10 mouse cellular contexts compared by ENCODE assay signal in the genomic region with DNA sequence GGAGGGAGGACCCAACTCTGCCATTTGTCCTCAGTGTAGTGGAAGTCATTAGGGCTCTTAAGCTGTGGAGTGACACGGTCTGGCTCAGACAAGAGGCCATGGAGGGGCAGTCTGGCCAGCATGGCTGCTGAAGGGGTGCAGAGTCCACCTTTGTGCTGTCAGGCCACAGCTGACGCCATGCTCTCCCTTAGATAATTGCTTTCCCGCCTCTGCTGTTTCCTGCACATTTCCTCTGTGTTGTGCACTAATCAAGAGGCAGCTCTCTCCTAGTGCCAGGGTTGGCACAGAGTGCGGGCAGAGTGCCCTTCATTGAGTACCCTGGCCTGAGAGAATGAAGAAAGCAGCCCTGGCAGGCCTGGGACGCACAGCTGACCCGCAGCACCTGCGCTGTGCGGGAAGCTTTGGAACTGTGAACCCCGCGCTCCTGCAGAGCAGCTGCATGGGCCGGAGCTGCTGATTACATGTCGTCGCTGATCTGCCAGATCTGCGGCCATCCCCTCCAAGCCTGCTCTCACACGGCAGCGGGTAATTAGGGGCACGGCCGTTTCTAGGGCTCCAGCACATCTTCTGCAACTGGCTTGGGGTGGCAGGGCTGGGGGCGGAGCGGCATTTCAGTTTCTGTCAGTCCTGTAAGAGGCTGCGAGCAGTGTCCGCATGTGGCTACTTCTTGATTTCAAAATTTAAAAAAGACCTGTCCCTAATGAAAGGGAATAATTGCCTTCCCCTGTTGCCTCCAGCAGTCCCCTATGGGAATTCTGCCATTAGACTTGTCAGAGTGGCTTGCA. TPM values are rescaled to one million over a fixed set of nuclear protein-coding genes. Genes with fewer than 3 reads are reported as not detected.
DNase-seq lines count a peak whose midpoint lies in the region; ATAC-seq lines count a peak whose summit lies in the region.
"Had no signal": no experiment of that assay in that cellular context is flagged by ENCODE, and none has a peak within 500 bp of the region (broad histone marks: within the 10 kb centered on the region; RNA-seq: fewer than 3 reads in every experiment).

No protein-coding gene starts in this region.

- H3K9ac ChIP-seq in embryonic facial prominence, embryonic 11.5 days (replicated peaks; ENCODE audit: low read length) = peak overlapping the region; percentile 27; the same call in 1 of the 2 replicates
- H3K9ac ChIP-seq in limb, embryonic 15.5 days = no peak overlapping the region
- H3K9ac ChIP-seq in neural tube, embryonic 14.5 days (replicated peaks; ENCODE audit: low read depth, low read length) = peak overlapping the region; percentile 25; the same call in 1 of the 2 replicates

- no peak overlapping the region for H3K4me2 ChIP-seq in embryonic facial prominence, embryonic 11.5 days (ENCODE audit: low read depth, low read length)
- H3K4me2 ChIP-seq in limb, embryonic 15.5 days = no peak overlapping the region
- peak overlapping the region; percentile 22; the same call in 1 of the 2 replicates for H3K4me2 ChIP-seq in neural tube, embryonic 14.5 days (ENCODE audit: low read depth, low read length)

- H3K9me3 ChIP-seq in embryonic facial prominence, embryonic 11.5 days (replicated peaks; ENCODE audit: control insufficient read depth, low read length) = no peaks in the 10 kb centered on the region
- no peaks in the 10 kb centered on the region for H3K9me3 ChIP-seq in limb, embryonic 15.5 days
- no peaks in the 10 kb centered on the region for H3K9me3 ChIP-seq in neural tube, embryonic 14.5 days (ENCODE audit: control insufficient read depth, low read length)

- H3K27me3 ChIP-seq in embryonic facial prominence, embryonic 11.5 days (ENCODE audit: control insufficient read depth, insufficient read depth, low read length) = no peaks in the 10 kb centered on the region
- H3K27me3 ChIP-seq in limb, embryonic 15.5 days = no peaks in the 10 kb centered on the region
- no peaks in the 10 kb centered on the region for H3K27me3 ChIP-seq in neural tube, embryonic 14.5 days (ENCODE audit: control insufficient read depth, insufficient read depth, low read length)
- H3K27me3 ChIP-seq: Patski had no signal

- peak; percentile 50 for DNase-seq in adrenal gland, postnatal 25 days
- DNase-seq in embryonic facial prominence, embryonic 11.5 days (ENCODE audit: low spot score) = no peak
- peak; percentile 38 to 62 for DNase-seq in heart, adult 9 months (ENCODE audit: low spot score in 2 of 2)
- DNase-seq in kidney, adult 18-20 months = peak; percentile 53
- no peak for DNase-seq in thymus, postnatal 0 days (ENCODE audit: low spot score)

- H3K4me1 ChIP-seq in embryonic facial prominence, embryonic 11.5 days (ENCODE audit: control insufficient read depth, insufficient read depth, low read length) = peaks cover 3% of the 10 kb centered on the region; the same call in 1 of the 2 replicates
- peaks cover 24% of the 10 kb centered on the region for H3K4me1 ChIP-seq in limb, embryonic 15.5 days
- peaks cover 46% of the 10 kb centered on the region for H3K4me1 ChIP-seq in neural tube, embryonic 14.5 days (ENCODE audit: control insufficient read depth, insufficient read depth, low read length)

- no peak overlapping the region for H3K4me3 ChIP-seq in embryonic facial prominence, embryonic 11.5 days (ENCODE audit: low read depth, low read length)
- no peak overlapping the region for H3K4me3 ChIP-seq in limb, embryonic 15.5 days
- no peak overlapping the region for H3K4me3 ChIP-seq in neural tube, embryonic 14.5 days (ENCODE audit: low read depth, low read length)
- H3K4me3 ChIP-seq: myocyte had no signal

- no peak for ATAC-seq in embryonic facial prominence, embryonic 11.5 days (replicated peaks; ENCODE audit: insufficient number of reproducible peaks, low FRiP score, low TSS enrichment, low read depth)
- ATAC-seq in limb, embryonic 15.5 days (ENCODE audit: insufficient number of reproducible peaks, low FRiP score, low TSS enrichment, low read depth) = peak; percentile 44; the same call in 1 of the 2 replicates
- peak; percentile 67; the same call in 1 of the 2 replicates for ATAC-seq in neural tube, embryonic 14.5 days (ENCODE audit: low read depth)
- ATAC-seq in erythroblast, adult 5-6 weeks (replicated peaks; ENCODE audit: low FRiP score, poor library complexity, severe bottlenecking) = no peak
- ATAC-seq: Patski had no signal

- H3K36me3 ChIP-seq in embryonic facial prominence, embryonic 11.5 days (replicated peaks; ENCODE audit: control insufficient read depth, insufficient read depth, low read depth, low read length) = no peaks in the 10 kb centered on the region
- 0 out of 2 replicates have a peak, but pooled peaks cover 6% of the 10 kb centered on the region for H3K36me3 ChIP-seq in limb, embryonic 15.5 days
- H3K36me3 ChIP-seq in neural tube, embryonic 14.5 days (ENCODE audit: control insufficient read depth, insufficient read depth, low read length) = no peaks in the 10 kb centered on the region

- WGBS in embryonic facial prominence, embryonic 11.5 days = 50% methylated on average over 22 of the region's 22 CpGs
- 49% methylated on average over 22 of the region's 22 CpGs for WGBS in limb, embryonic 15.5 days
- 33% methylated on average over 22 of the region's 22 CpGs for WGBS in neural tube, embryonic 14.5 days

- no peak overlapping the region for H3K27ac ChIP-seq in embryonic facial prominence, embryonic 11.5 days (replicated peaks; ENCODE audit: low read depth, low read length)
- H3K27ac ChIP-seq in limb, embryonic 15.5 days = no peak overlapping the region
- H3K27ac ChIP-seq in neural tube, embryonic 14.5 days (ENCODE audit: low read depth, low read length) = peak overlapping the region; percentile 84

RNA-seq across cellular contexts. Expression of gene Ctnnbl1, which starts 14.6 kb away (rescaled TPM):
- total RNA-seq in adrenal gland, postnatal 25 days (2021) = 17.2 and 20.8 TPM in 2 replicates
- 94.9 and 97.1 TPM in 2 replicates for polyA plus RNA-seq in embryonic facial prominence, embryonic 11.5 days (2014; fragmentation: Nextera tagmentation; extraction: Ambion mirVana)
- 48.9 and 51.0 TPM in 2 replicates for polyA plus RNA-seq in limb, embryonic 15.5 days (2015; fragmentation: Nextera tagmentation; extraction: Ambion mirVana)
- 59.4 and 65.6 TPM in 2 replicates for polyA plus RNA-seq in neural tube, embryonic 14.5 days (2014; fragmentation: Nextera tagmentation; extraction: Ambion mirVana)
- 67.8 and 74.7 TPM in 2 replicates for polyA plus RNA-seq in thymus, postnatal 0 days (2015; fragmentation: Nextera tagmentation; extraction: Ambion mirVana)
- total RNA-seq in erythroblast, adult 5-6 weeks (2015; ENCODE audit: low replicate concordance) = 5.6 and 8.1 TPM in 2 replicates
- 10.0 and 13.6 TPM in 2 replicates for total RNA-seq in erythroblast, adult 5-6 weeks (2017; ENCODE audit: low replicate concordance)

Comparison
In these comparisons a context has a peak if more than half of its experiments do, and no peak if none do; other contexts are left out.
1. DNase-seq: peak in adrenal gland, postnatal 25 days (single experiment), heart, adult 9 months (2 of 2) and kidney, adult 18-20 months (single experiment); none in embryonic facial prominence, embryonic 11.5 days (single experiment) and thymus, postnatal 0 days (single experiment).
2. ATAC-seq: peak in limb, embryonic 15.5 days (single experiment) and neural tube, embryonic 14.5 days (single experiment); none in embryonic facial prominence, embryonic 11.5 days (single experiment) and erythroblast, adult 5-6 weeks (single experiment).